Comparison of ENCODE assay signal across 8 mouse cellular contexts in genomic region chr8:128724819-128725218, GRCm38 (mm10). TPM values are rescaled to one million over a fixed set of nuclear protein-coding genes. Genes with fewer than 3 reads are reported as not detected.
DNase-seq lines count a peak whose midpoint lies in the region; ATAC-seq and TF ChIP-seq lines count a peak whose summit lies in the region.

No protein-coding gene starts in this region.

- TF ChIP-seq CTCF in left cerebral cortex, adult 2 months (IDR thresholded peaks at IDR 0.05), result peak; percentile 70

- no peaks in the 10 kb centered on the region for H3K9me3 ChIP-seq in neural tube, embryonic 13.5 days

- intact Hi-C loops in left cerebral cortex, adult 2 months (cut with DNase I), result loop anchor here (2.0 to 5.0 kb wide), 2 partner anchors 38 to 73 kb away; no protein-coding TSS in a partner anchor

- no peak overlapping the region; the same call in 1 of the 2 replicates for H3K27ac ChIP-seq in left cerebral cortex, adult 2 months
- H3K27ac ChIP-seq in neural tube, embryonic 13.5 days (replicated peaks), result no peak overlapping the region

- DNase-seq in left cerebral cortex, adult 2 months (ENCODE audit: extremely low spot score in 1 of 2, low spot score in 2 of 2), result no peak
- no peak for DNase-seq in left cerebral cortex, adult 11 months (ENCODE audit: low spot score)
- peak; percentile 79 for DNase-seq in NIH3T3 (ENCODE audit: low read depth)
- peak; percentile 17 for DNase-seq in embryo, embryonic 9.5 days (ENCODE audit: extremely low spot score)
- DNase-seq in kidney, postnatal 10 days, result peak; percentile 57
- no peak for DNase-seq in urinary bladder, postnatal 25 days (ENCODE audit: low spot score)
- no peak for DNase-seq in cerebellum, adult 11-12 months

- no peak overlapping the region for H3K4me2 ChIP-seq in neural tube, embryonic 13.5 days

- no peaks in the 10 kb centered on the region for H3K4me1 ChIP-seq in neural tube, embryonic 13.5 days (replicated peaks)

- 64% methylated on average over 1 of the region's 1 CpGs for WGBS in neural tube, embryonic 13.5 days

- ATAC-seq in neural tube, embryonic 13.5 days (ENCODE audit: low read depth), result peak; percentile 50; the same call in 1 of the 2 replicates

- no peak overlapping the region for H3K4me3 ChIP-seq in left cerebral cortex, adult 2 months
- H3K4me3 ChIP-seq in neural tube, embryonic 13.5 days, result no peak overlapping the region

- H3K36me3 ChIP-seq in neural tube, embryonic 13.5 days, result peaks cover 57% of the 10 kb centered on the region

- H3K9ac ChIP-seq in neural tube, embryonic 13.5 days, result no peak overlapping the region

- no peaks in the 10 kb centered on the region for H3K27me3 ChIP-seq in neural tube, embryonic 13.5 days

RNA-seq across cellular contexts. Expression of gene Itgb1, which starts 39.4 kb away (rescaled TPM):
- total RNA-seq in left cerebral cortex, adult 2 months (2021), result 10 to 100 TPM; 44.6 to 48.3 TPM
- polyA plus RNA-seq in neural tube, embryonic 13.5 days (2015; fragmentation: Nextera tagmentation; extraction: Ambion mirVana), result 126 and 134 TPM in 2 replicates

Comparison
In these comparisons a context has a peak if more than half of its experiments do, and no peak if none do; other contexts are left out.
1. DNase-seq: peak in NIH3T3 (single experiment), embryo, embryonic 9.5 days (single experiment) and kidney, postnatal 10 days (single experiment); none in left cerebral cortex, adult 2 months (0 of 2), left cerebral cortex, adult 11 months (single experiment), urinary bladder, postnatal 25 days (single experiment) and cerebellum, adult 11-12 months (single experiment).